Mouse (Mus musculus): ENCODE measurements around the gene Haao.

The Haao gene

DNA sequence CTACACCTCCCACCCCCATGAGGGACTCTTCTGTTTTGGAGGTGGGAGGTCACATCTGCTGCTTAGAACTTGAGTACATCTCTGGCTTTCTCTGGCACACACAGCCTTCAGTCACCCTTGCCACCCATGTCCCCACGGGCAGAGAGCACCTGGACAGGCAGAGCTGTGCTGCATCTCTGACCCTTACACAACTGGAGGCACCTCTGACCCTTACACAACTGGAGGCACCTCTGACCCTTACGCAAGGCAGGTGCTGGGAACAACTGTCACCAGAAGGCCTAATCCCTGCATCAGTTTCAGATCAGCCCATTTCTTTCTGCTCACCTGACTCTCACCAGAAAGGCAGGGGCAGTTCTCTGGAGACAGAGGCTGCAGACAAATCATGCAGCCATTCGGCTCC is 11.7 kb downstream of the Haao start:
- no peak for DNase-seq (ENCODE audit: low spot score in 2 of 2)

DNA sequence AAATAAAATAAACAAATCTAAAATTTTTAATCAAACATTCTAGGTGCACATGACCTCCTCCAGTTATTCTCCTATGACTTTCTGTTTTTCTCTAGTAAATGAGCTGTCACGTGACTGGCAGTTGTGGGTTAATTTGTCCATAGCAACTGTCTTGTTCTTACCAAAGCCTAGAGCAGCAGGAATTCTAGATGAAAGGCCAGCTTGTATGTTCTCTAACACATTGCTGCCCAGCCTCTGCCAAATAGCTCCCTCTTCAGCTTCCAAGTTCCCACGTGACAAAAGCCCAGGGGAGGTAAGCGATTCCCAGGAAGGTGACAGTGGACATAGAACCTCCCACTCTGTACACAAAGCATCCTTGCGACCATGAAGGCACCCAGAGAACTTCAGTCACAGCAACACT is 13.6 kb downstream of the Haao start:
- DNase-seq (ENCODE audit: low spot score in 2 of 2): no peak

DNA sequence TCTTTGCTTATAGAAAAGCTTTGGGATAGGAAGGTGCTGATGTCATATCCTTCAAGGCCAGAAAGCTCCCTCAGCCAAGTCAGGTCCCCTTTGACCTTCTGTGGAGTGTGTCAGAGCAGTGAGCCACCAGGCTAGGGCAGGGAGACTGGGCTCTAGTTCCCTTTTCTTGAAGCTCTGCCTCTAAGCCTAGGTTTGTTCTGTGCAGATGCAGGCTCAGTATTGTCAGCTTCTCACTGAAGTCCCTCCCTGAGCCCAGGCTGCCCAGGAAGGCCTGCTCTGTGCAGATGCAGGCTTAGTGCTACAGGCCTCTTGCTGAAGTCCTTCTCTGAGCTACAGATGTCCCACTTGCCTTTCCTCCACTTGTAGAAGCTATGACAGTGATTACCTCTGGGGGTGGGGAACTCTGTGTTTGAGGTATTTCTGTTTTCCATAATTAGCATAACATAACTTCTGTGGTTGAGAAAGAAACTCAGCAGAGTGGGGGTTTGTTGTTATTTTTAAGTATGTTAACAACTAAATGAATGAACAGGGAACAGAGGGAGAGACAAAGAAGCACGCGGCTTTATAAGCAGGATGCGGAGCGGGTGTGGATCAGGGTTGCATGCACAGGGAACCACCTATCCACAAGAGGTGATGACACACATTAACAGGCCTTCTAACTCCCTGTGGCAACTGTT is 17.0 kb downstream of the Haao start:
- DNase-seq (ENCODE audit: low spot score in 2 of 2): no peak

DNA sequence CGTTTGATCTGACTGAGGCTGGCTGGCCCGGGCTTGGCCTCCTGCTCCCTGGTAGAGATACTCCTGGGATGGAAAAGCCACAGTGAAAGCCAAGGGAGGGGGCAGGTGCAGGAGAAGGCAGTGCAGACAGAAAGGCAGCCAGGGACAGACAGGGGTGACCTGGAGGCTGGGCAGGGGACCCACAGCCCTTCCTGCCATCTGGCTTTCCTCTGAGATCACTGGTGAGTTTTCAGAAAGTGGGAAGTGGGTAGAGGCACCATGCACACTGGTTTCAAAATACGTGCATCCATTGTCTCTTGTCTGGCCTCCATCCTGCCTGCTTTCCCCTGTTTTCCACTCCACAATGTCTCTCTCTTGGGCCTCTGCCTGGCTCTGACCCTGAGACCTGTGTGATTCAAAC is 18.4 kb downstream of the Haao start:
- no peak for DNase-seq (ENCODE audit: low spot score in 2 of 2)

DNA sequence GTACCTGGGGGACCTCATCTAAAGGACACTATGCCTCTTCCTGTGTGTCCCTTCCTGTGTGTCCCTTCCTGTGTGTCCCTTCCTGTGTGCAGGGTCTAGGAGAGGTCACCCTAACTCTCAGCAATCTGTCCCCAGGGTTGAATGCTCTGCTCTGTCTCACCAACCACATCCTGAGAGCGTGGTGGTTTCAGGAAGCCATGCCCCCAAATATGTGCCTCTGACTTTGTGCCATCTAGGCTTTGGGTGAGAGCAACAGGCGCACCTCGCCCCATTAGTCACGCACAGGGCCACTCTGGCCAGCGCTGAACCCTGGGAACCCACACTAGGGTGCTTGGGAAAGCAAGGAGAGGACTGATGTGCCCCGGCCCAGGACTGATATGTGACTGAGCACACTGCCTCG is 23.9 kb downstream of the Haao start:
- DNase-seq (ENCODE audit: low spot score in 2 of 2): no peak

DNA sequence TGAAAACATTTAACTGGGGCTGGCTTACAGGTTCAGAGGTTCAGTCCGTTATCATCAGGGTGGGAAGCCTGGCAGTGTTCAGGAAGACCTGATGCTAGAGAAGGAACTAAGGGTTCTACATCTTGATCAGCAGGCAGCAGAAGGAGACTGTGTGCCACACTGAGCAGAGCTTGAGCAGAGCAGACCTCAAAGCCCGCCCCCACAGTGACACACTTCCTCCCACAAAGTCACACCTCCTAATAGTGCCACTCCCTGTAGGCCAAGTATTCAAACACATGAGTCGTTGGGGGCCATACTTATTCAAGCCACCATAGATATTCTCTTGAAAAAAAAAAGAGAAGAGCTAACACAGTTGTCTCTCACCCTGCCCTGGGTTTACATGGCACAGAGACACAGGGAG is 25.9 kb downstream of the Haao start:
- no peak for DNase-seq (ENCODE audit: low spot score in 2 of 2)

DNA sequence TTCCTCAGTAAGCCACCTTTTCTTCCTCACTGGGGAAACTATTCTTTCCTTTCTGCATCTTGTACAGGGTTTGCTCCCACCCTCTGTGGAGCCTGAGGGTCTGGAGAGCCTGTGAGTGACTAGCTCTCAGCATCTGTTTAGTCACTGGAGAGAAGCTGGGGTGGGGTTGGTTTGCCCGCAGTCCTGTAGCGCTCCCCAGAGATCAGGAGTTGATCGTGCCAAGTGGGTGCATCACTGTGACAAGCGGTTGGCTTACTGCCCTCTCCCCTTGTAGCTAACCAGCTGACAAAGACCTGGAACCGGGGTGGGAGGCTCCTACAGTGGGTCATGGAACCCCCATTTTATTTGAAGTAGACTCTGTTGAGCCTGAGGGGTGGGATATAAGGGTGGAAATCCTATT is 27.1 kb downstream of the Haao start:
- DNase-seq (ENCODE audit: low spot score in 2 of 2): no peak

DNA sequence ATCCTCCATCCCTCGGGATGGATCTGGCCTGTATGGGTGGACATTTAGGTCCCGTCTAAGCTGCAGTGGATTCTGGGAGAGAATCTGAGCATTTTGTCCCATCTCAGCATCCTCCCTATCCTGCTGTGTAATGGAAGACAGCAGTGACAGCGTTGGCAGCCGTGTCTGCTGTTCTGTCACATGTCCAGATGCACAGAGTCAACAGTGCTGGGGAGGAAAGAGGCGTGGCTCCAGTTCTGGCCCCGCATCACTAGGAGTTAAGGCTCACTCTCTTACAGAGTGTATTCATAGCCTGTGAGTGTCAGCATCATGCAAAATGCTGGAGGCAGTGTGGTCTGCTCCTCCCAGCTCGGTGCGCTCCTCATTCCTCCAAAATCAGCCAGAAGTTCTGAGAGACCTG is 28.3 kb downstream of the Haao start:
- DNase-seq (ENCODE audit: low spot score in 2 of 2): no peak

DNA sequence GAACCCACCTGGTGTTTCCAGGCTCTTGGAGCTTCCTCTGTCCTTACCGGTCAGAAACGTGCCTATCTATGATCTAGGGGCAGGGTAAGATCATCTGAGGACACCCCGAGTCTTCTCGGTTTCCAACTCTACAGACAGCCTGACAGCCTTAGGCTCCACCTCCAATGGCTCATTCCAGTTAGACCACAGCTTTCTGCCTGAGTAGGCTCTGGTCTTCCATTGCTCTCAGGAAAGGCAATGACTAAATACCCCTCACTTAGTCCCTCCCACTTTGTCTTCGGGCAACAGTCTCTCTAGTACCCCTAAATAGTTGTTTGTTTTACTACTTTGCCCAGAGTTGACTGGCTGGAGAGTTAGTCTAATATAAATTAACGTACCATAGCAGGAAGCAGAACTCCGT is 30.8 kb downstream of the Haao start:
- DNase-seq (ENCODE audit: low spot score in 2 of 2): no peak

DNA sequence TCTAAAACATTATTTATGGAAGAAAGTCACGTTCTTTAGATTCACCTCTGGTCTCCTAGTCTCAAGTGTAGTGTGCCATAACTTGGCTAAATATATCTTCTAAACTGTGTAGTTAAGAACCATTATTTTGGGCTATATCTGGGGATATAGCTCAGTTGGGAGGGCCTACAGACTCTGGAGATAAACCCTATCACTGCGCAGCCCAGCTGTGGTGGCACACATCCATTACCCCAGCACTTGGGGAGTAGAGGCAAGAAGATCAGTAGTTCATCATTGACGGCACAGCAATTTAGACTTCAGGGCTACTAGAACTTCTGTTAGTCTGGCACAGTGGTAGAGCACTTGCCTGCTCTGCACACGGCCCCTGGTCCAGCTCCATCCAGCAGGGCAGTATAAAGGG is 34.7 kb downstream of the Haao start:
- no peak for DNase-seq (ENCODE audit: low spot score in 2 of 2)

DNA sequence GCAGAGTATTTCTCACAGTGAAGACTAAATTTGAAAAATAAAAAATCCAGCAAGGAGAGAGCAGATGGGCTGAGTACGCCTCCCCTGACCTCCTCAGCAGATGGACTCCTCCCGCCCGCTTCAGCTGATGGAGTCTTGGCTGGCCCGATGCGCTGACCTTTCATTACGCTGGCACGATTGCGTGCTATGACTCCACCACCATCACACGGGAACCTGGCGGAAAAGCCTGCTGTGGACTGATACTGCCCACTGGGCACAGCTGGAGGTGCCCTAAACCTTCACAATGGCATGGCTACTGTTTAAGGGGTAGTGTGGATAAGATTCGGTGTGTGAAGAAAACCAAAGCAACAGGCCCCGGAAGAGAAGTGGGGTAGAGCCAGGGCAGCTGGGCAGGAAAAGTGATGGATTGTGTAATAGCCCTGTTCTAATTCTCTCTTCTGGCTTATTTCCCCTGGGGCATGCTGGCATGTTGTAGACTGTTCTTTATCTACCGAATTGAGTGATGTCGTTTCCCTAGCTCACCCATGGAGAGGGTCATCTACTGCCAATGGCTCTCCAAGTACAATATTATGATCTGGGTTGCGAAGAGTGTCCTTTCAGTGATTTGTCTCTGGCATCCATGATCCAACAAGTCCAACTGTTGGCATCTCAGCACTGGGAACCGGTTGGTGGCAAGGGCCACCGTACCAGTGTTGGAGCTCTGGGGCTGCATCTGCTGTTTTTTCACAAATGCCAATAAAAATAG is 35.4 kb downstream of the Haao start:
- DNase-seq (ENCODE audit: low spot score in 2 of 2): no peak

DNA sequence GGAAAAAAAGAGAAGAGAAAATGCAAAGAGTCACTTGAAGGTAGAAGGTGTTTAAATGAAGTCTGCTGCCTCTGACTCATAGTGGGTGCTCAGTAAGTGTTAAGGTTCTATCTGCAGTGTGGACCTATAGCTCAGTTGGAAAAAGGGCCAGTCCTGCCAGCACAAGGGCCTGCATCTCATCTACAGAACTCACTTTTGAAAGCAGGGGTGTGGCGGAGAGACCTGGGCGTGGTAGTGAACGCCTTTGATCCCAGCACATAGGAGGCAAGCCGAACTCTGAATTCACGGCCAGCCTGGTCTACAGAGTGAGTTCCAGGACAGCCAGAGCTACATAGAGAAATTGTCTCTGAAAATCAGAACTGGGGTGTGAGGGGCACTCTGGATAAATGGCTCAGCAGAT is 37.5 kb downstream of the Haao start:
- no peak for DNase-seq (ENCODE audit: low spot score in 2 of 2)

DNA sequence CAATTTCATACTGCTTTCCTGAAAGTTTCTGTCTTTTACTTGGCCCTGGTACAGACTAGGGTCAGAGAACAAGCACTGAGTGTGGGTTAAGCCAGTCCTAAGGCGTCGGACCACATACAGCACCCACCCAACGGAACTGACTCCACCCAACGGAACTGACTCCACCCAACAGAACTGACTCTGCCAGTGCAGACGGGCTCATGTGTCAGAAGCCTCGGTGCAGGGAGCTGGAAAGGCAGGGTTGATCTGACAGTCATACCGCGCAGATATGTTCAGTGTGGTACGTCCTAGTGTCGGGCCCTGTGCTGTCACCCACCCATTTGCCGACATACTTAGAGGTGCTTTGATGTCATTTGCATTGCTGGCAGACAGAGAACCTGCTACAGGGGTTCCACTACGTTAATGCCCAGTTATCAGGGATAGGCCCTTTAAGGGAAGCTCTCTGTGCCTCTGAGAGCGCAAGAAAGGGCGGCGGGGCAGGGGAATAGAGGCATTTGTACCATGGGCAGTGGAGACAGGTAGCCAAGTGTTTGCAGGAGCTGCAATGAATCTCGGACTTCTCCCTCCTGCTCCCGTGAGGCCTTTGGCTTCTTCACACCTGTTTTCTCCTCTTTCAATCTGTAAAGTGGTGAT is 38.5 kb downstream of the Haao start:
- no peak for DNase-seq (ENCODE audit: low spot score in 2 of 2)

DNA sequence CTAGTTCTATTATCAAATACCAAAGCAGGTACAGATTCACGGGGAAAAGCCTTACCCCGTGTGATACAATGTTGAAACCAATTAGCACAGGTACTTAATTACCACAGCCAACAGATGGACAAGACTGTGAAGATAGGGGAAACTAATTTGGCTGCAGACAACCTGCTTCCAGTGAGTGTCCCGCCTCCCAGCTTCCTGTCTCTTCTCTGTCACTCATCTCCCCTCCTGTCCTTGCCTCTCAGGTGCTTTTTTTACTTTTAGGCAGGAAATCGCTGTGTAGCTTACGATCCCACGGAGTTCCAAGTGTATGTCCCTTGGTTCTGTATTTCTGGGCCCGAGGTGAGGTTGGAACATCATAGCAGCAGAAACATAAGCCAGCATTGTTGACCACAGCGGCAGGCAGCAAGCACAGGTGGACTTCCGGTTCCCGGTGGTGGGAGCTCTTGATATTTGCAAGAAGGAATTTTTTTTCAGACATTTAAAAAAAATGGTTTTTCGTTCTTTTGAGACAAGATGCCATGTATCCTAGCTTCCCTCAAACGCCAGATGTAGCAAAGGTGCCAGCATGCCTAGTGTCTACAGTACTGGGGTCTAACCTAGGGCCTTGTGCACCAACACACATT is 39.2 kb downstream of the Haao start:
- DNase-seq (ENCODE audit: low spot score in 2 of 2): no peak

DNA sequence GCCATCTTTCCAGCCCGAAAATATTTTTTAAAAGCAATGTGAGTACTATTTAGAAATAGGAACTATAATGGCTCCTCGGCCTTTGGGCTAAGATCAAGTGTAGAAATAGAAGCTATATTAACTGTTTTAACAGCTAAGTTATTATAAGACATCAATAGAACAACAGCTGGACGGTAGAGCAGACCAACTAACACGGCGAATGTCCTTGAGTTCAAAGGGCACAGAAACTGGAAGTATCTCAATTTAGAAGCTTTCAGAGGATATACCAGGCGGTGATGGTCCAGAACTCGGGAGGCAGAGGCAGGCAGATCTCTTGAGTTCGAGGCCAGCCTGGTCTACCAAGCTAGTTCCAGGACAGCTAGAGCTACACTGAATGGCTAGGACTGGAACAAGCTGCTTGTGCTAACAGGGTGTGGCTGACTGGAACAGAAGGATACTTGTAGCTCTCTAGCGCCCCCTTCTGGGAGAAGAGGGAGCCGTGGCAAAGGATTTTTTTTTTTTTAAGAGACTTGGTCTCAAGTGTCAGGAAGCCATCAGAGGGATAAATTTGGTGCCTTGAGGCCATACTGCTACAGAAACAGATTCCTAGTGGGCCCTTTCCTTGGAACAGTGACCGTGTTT is 39.9 kb downstream of the Haao start:
- peak in 1 of 2 experiments; percentile 45 for DNase-seq (ENCODE audit: low spot score in 2 of 2)

DNA sequence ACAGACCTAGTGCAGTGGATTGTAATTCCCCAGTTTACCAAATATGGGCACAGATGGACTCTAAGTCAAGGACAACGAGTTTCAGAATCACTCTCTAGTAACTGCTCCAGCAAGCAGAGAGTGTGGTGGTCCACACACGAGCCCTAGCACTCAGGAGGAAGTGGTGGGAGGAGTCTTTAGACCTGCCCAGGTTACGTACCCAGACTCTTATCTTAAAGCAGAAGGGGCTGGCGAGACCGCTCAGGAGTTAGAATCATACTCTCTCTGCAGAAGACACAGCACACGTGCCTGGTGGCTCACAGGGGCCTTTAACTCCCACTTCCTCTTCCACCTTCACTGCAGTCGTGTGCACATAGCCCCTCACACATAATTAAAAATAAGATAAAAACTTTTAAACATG is 40.4 kb downstream of the Haao start:
- no peak for DNase-seq (ENCODE audit: low spot score in 2 of 2)

DNA sequence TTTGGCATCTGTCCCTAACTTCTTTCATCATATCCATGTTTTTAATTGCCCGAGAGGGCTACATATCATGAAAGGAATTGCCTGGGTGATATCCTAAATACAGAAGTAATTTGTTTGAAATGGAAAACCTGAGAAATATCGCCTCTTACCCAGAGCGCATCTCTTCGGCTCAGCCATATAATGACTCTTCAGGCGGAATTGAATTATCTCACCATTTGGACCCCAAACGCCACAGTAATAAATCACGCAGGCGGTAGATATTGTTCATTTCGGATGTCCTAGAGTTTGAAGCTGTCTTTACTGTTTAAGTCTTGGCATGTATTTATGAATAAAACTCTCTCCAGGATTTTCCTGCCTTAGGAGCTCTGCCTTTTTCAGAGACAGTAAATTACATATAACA is 42.7 kb downstream of the Haao start:
- no peak for DNase-seq (ENCODE audit: low spot score in 2 of 2)

DNA sequence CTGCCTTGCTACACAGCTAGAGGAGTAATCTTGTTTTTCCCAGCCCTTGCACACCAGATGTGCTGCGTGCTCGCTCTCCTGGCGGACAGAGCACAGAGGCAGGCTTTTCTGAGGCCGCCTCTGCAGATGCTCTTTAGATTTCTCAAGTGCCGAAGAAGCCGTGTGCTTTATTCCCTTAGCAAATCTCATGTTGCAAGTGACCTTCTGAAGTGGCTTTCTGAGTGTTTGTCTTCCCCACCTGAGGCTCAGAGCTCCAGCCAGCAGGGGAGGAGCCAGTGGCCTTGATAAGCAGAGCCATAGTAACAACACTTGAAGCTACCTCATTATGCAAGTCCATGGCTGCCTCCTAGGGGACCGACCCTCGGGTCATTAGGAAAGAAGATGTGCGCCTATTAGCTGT is 43.8 kb downstream of the Haao start:
- no peak for DNase-seq (ENCODE audit: low spot score in 2 of 2)

DNA sequence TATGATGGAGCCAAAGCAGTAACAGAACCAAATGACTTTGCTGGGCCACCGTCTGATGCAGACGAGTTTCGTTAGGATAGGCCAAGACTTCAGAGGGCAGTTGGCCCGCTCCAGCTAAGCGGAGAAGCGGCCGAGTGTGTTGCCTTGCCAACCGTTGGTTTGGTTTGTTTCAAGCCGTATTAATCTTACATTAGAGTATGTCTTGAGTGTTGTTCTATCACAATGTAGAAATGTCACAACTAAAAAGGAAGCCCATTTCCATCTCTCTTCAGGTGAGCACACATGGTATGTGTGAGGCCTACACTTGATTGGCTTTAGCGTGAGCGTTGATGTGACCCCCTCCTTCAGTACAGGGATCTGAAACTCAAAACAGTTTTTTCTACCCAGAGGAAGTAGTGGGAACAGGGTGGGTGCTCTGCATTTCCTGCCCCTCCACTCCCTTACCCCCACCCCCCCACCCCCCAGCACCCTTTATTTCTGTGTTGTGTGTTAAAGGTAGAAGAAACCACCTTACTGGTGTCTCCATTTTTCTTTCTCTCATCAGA is 48.2 kb downstream of the Haao start:
- DNase-seq (ENCODE audit: low spot score in 2 of 2): no peak

DNA sequence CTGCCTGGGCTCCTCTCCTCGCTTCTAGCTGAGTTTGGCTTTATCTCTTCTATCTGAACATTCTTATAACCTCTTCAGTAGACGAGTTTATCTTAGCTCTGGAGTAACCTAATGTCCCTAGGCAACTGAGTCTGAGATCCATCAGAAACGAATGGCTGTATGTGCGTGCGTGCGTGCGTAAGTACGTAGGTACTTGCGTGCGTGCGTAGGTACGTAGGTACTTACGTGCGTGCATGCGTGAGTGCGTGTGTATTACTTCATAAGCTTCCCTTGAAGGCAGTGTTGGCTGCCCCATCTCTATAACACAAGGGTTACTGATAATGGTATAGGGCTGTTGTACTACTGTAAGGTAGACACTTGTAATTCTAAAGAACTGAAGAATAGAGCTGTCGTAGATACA is 52.6 kb downstream of the Haao start:
- DNase-seq (ENCODE audit: low spot score in 2 of 2): no peak

DNA sequence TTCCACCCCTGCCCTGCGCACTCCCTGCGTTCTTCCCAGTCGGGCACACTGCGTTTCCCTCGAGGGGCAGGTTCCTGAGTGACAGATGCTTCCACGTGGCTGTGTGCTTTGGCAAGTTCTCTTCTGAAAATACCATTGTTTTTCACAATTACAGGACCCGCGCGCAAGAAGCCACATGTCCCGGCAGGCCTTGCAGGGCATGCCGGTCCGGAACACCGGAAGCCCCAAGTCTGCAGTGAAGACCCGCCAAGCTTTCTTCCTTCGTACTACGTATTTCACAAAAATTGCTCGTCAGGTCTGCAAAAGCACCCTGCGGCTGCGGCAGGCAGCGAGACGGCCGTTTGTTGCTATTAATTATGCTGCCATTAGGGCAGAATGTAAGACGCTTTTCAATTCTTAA is 55.4 kb downstream of the Haao start:
- no peak for DNase-seq (ENCODE audit: low spot score in 2 of 2)

DNA sequence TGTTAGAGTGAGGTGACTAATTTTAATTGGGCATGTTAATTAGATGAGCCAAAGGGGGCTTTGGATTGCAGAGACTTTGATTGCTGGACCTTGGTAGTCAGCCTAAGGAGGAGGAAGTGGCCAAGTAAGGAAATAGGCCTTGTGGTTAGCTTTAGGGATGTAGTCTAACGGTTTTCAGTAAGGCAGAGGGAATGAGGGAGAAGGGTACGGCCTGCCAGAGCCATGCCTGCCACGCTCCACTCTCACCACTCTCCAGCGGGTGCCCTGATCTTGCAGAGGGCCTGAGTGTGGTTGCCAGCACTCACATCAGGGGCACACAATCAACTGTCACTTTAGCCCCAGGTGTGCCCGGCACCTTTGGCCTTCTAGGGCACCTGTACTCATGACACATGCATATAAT is 57.6 kb downstream of the Haao start:
- DNase-seq (ENCODE audit: low spot score in 2 of 2): no peak
